Mouse (Mus musculus): ENCODE measurements around the gene Smr2. TPM values are rescaled to one million over a fixed set of nuclear protein-coding genes. Genes with fewer than 3 reads are reported as not detected.
"Not testable (repeated sequence)": the region's sequence is repeated elsewhere in the genome, so short reads cannot be mapped to it uniquely, and the experiment has no call there.

Smr2 gene
- polyA plus RNA-seq (2015; fragmentation: Nextera tagmentation; extraction: Ambion mirVana) = not detected in 2 replicates

DNA sequence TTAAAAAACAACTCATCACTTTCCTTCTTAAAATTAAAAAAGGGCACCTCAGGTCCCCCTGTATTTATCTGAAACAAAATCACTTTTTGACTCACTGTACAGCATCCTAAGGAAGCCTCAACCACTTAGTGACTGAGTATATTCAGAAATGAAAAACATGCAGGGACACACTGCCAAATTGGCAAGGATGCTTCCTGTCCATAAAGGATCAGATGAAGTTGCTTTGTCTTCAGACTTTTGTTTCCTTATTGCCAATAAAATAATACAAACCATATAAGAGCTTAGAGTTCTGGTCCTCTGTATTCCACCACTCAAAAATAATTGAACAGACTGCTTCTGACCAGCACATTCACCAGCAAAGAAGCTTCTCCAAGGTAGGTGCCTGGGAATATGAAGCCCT lies at the start of gene Smr2:
Smr2 (plus strand) TSS at position 301 of the 400 bp plus-strand sequence.
- not testable (repeated sequence) for H3K4me1 ChIP-seq; H3K9ac ChIP-seq; H3K4me3 ChIP-seq (replicated peaks); H3K27me3 ChIP-seq (replicated peaks); H3K27ac ChIP-seq; H3K4me2 ChIP-seq; ATAC-seq (ENCODE audit: insufficient read depth, low FRiP score, low read depth); H3K36me3 ChIP-seq; H3K9me3 ChIP-seq

DNA sequence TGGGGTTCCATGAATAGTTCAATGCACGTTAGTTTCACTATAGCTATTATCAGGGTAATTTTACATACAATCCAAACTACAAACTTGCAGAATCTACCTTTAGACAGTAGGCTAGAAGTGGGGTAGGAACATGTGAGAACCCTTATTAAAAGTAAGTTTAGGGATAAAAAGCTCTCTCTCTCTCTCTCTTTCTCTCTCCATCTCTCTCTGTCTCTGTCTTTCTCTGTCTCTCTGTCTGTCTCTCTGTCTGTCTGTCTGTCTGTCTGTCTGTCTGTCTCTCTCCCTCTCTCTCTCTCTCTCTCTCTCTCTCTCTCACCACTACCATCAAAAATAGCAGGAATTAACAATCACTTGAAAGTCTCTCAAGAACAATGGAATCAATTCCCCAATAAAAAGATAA lies 25.1 kb downstream of the Smr2 start, which contains the start of gene Gm11116:
Gm11116 (minus strand) TSS at position 101 of the 400 bp plus-strand sequence.
- Histone ChIP-seq H3K27me3 (replicated peaks) (no peaks in the 10 kb centered on the region), H3K4me1 (no peaks in the 10 kb centered on the region), H3K27ac (no peak within 1 kb of the TSS), H3K36me3 (no peaks in the 10 kb centered on the region), H3K4me3 (replicated peaks) (no peak within 1 kb of the TSS), H3K9ac (no peak within 1 kb of the TSS), H3K9me3 (no peaks in the 10 kb centered on the region), H3K4me2 (no peak within 1 kb of the TSS)
- ATAC-seq (ENCODE audit: insufficient read depth, low FRiP score, low read depth) = no peak
- 72% methylated on average over 1 of the region's 1 CpGs for WGBS

DNA sequence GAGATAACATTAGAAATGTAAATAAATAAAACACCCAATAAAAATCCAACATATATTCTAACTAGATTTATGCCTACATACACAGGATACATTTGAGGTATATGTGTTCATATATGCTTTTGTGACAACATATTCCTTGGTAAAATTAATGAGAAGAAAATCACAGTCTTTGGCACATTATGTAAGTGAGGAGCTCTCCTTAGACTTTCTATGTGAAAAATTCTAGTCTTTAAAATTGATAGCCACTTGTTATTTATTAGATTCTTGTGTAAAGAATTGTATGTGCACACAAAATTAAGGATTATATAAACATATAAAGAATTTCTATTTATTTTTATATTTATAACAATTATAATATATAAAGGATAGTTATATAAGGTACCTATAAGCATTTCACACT lies 67.6 kb downstream of the Smr2 start, which contains the start of gene Gm11115:
Gm11115 (minus strand) TSS at position 101 of the 400 bp plus-strand sequence.
- no peaks in the 10 kb centered on the region for H3K27me3 ChIP-seq (replicated peaks)
- no peak within 1 kb of the TSS for H3K4me2 ChIP-seq
- no peaks in the 10 kb centered on the region for H3K9me3 ChIP-seq
- H3K27ac ChIP-seq = no peak within 1 kb of the TSS
- H3K4me3 ChIP-seq (replicated peaks) = no peak within 1 kb of the TSS
- ATAC-seq (ENCODE audit: insufficient read depth, low FRiP score, low read depth) = no peak
- no peaks in the 10 kb centered on the region for H3K36me3 ChIP-seq
- H3K9ac ChIP-seq = no peak within 1 kb of the TSS
- H3K4me1 ChIP-seq = no peaks in the 10 kb centered on the region

Other genes starting within 250 kb of the Smr2 start
- not detected in 2 replicates for gene Odam, start 201.5 kb upstream of the Smr2 start, polyA plus RNA-seq (2015; fragmentation: Nextera tagmentation; extraction: Ambion mirVana)
- 0.13 and 0.22 TPM in 2 replicates for gene Csn3, start 161.0 kb upstream of the Smr2 start, polyA plus RNA-seq (2015; fragmentation: Nextera tagmentation; extraction: Ambion mirVana)
- not detected in 2 replicates for gene 2310003L06Rik, start 117.1 kb upstream of the Smr2 start, polyA plus RNA-seq (2015; fragmentation: Nextera tagmentation; extraction: Ambion mirVana)
- not detected in 2 replicates for gene Gm28434, start 117.0 kb upstream of the Smr2 start, polyA plus RNA-seq (2015; fragmentation: Nextera tagmentation; extraction: Ambion mirVana)
- not detected in 2 replicates for gene Cabs1, start 107.1 kb upstream of the Smr2 start, polyA plus RNA-seq (2015; fragmentation: Nextera tagmentation; extraction: Ambion mirVana)
- gene Smr3a, start 84.0 kb upstream of the Smr2 start, polyA plus RNA-seq (2015; fragmentation: Nextera tagmentation; extraction: Ambion mirVana) = not detected in 2 replicates
- gene Gm11116, start 25.0 kb downstream of the Smr2 start, polyA plus RNA-seq (2015; fragmentation: Nextera tagmentation; extraction: Ambion mirVana) = not detected in 2 replicates
- gene Gm11115, start 67.5 kb downstream of the Smr2 start, polyA plus RNA-seq (2015; fragmentation: Nextera tagmentation; extraction: Ambion mirVana) = not detected in 2 replicates
- gene Gm7714, start 182.4 kb downstream of the Smr2 start, polyA plus RNA-seq (2015; fragmentation: Nextera tagmentation; extraction: Ambion mirVana) = not detected in 2 replicates
- not detected in 2 replicates for gene Prol1, start 230.8 kb downstream of the Smr2 start, polyA plus RNA-seq (2015; fragmentation: Nextera tagmentation; extraction: Ambion mirVana)